Mouse (Mus musculus) liver, embryonic 16.5 days (tissue): ENCODE measurements around the gene Zfp68. TPM values are rescaled to one million over a fixed set of nuclear protein-coding genes. Genes with fewer than 3 reads are reported as not detected.

Source experiments
- ATAC-seq: fragments of 200-750 bp; cut with Nextera tagmentation; 2 replicates; pipeline ENCODE4 v1.8.0; 2017; ENCODE audit warnings: low read depth, mild to moderate bottlenecking, moderate number of reproducible peaks, moderate library complexity
- H3K27ac ChIP-seq: fragments of 300-500 bp; sonication (generic); 2 replicates; pipeline ENCODE4 v1.5.1; 2014; ENCODE audit warnings: mild to moderate bottlenecking, low read length
- H3K27me3 ChIP-seq: fragments of 300-500 bp; sonication (generic); 2 replicates; pipeline ENCODE4 v1.6.1; 2014; ENCODE audit warnings: low read depth, low read length, mixed read lengths; ENCODE audit not compliant: control insufficient read depth, insufficient read depth
- H3K36me3 ChIP-seq: fragments of 300-500 bp; sonication (generic); 2 replicates; pipeline ENCODE4 v1.6.1; 2014; ENCODE audit warnings: mild to moderate bottlenecking; ENCODE audit not compliant: control insufficient read depth, insufficient read depth
- H3K4me1 ChIP-seq: fragments of 300-500 bp; sonication (generic); 2 replicates; pipeline ENCODE4 v1.6.1; 2014; ENCODE audit warnings: low read depth, low read length, mixed read lengths; ENCODE audit not compliant: control insufficient read depth
- H3K4me2 ChIP-seq: fragments of 300-500 bp; sonication (generic); 2 replicates; pipeline ENCODE4 v1.6.1; 2014; ENCODE audit warnings: low read depth, low read length, mixed read lengths
- H3K4me3 ChIP-seq: fragments of 300-500 bp; sonication (generic); 2 replicates; pipeline ENCODE4 v1.5.1; 2014; ENCODE audit warnings: low read depth, mild to moderate bottlenecking, low read length
- H3K9ac ChIP-seq: fragments of 300-500 bp; sonication (generic); 2 replicates; pipeline ENCODE4 v1.6.1; 2014; ENCODE audit warnings: low read depth, low read length
- H3K9me3 ChIP-seq: fragments of 300-500 bp; sonication (generic); replicated peaks from 2 replicates; pipeline ENCODE4 v1.6.1; 2016; ENCODE audit warnings: low read length; ENCODE audit not compliant: control insufficient read depth
- WGBS: fragments of 180-500 bp; shearing (Covaris S2); extraction: QIAGEN DNeasy Blood & Tissue Kit; methylation state at CpG from one replicate; pipeline ENCODE4 v1.1.7; 2014; ENCODE audit not compliant: insufficient replicate concordance; 5-methylcytosine and 5-hydroxymethylcytosine counted together
- polyA plus RNA-seq: library from polyadenylated mRNA; unstranded; fragments of >200 nt; fragmentation: Nextera tagmentation; extraction: Ambion mirVana; gene quantifications from 2 replicates; pipeline ENCODE4 v1.2.1, GENCODE M21; 2015

The Zfp68 gene
- 13.7 and 14.4 TPM in 2 replicates for polyA plus RNA-seq

GRCm38 (mm10) chr5:138619211-138620128 lies at the start of gene Zfp68:
Gene Zfp68 (minus strand): TSS chr5:138619761.
- peaks cover 27% of the 10 kb centered on the region for H3K36me3 ChIP-seq
- peak within 1 kb of the TSS; percentile 88 for H3K27ac ChIP-seq
- no peaks in the 10 kb centered on the region for H3K9me3 ChIP-seq
- peak within 1 kb of the TSS; percentile 66 for H3K4me2 ChIP-seq
- whole genome bisulfite sequencing: under 1% methylated on average over 43 of the region's 43 CpGs
- peak within 1 kb of the TSS; percentile 78 for H3K9ac ChIP-seq
- H3K4me1 ChIP-seq: peaks cover 8% of the 10 kb centered on the region
- ATAC-seq: peak; percentile 95
- no peaks in the 10 kb centered on the region for H3K27me3 ChIP-seq
- H3K4me3 ChIP-seq: peak within 1 kb of the TSS; percentile 75

GRCm38 (mm10) chr5:138658922-138659321 lies 39.4 kb upstream of the Zfp68 start:
- H3K4me2 ChIP-seq: no peak overlapping the region
- no peak overlapping the region for H3K4me3 ChIP-seq
- H3K27ac ChIP-seq: no peak overlapping the region
- H3K9ac ChIP-seq: no peak overlapping the region
- WGBS: 7% methylated on average over 5 of the region's 5 CpGs
- no peaks in the 10 kb centered on the region for H3K9me3 ChIP-seq
- no peaks in the 10 kb centered on the region for H3K36me3 ChIP-seq
- no peak for ATAC-seq
- H3K27me3 ChIP-seq: no peaks in the 10 kb centered on the region
- no peaks in the 10 kb centered on the region for H3K4me1 ChIP-seq

DNA sequence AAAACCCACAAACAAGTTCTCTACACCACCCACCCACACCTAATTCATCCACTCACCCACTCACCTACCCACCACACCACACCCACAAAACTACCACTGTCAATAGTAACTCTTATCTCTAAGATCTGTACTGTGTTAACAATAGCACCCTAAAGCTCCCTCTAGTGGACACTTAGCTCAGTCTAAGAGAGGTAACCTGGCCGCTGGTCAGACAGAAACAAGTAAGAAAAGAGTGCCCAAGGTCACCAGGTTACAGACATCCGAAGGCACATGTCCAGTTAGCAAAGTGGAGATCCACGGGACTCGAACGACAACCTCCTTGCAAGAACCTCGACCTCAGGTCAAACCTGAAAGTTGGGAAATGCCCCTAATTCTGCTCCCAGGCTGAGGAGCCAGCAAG lies 38.3 kb upstream of the Zfp68 start:
- Histone ChIP-seq H3K27ac (no peak overlapping the region), H3K9ac (no peak overlapping the region), H3K36me3 (no peaks in the 10 kb centered on the region), H3K4me3 (no peak overlapping the region), H3K9me3 (no peaks in the 10 kb centered on the region), H3K4me1 (no peaks in the 10 kb centered on the region), H3K27me3 (no peaks in the 10 kb centered on the region), H3K4me2 (no peak overlapping the region)
- peak; percentile 30; the same call in 1 of the 2 replicates for ATAC-seq
- WGBS: 28% methylated on average over 6 of the region's 6 CpGs

DNA sequence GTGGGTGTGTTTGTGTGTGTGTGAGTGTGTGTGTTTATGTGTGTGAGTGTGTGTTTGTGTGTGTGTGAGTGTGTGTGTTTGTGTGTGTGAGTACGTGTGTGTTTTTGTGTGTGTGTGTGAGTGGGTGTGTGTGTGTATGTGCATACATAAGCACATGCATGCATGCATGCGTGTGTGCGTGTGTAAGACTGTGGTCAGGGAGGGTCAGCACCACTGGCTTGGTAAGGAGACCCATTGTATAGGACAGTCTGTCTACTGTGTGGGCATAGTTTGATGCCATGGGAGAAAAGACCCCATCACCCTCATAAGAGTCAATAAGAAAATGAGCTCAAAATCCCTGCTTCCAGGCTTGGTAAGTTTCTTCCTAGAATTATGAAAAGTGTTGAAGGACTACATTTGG lies 37.8 kb upstream of the Zfp68 start:
- Histone ChIP-seq H3K9me3 (no peaks in the 10 kb centered on the region), H3K36me3 (no peaks in the 10 kb centered on the region), H3K9ac (no peak overlapping the region), H3K27me3 (no peaks in the 10 kb centered on the region), H3K4me2 (no peak overlapping the region), H3K4me3 (no peak overlapping the region), H3K4me1 (no peaks in the 10 kb centered on the region), H3K27ac (no peak overlapping the region)
- 77% methylated on average over 3 of the region's 3 CpGs for WGBS
- ATAC-seq: no peak

DNA sequence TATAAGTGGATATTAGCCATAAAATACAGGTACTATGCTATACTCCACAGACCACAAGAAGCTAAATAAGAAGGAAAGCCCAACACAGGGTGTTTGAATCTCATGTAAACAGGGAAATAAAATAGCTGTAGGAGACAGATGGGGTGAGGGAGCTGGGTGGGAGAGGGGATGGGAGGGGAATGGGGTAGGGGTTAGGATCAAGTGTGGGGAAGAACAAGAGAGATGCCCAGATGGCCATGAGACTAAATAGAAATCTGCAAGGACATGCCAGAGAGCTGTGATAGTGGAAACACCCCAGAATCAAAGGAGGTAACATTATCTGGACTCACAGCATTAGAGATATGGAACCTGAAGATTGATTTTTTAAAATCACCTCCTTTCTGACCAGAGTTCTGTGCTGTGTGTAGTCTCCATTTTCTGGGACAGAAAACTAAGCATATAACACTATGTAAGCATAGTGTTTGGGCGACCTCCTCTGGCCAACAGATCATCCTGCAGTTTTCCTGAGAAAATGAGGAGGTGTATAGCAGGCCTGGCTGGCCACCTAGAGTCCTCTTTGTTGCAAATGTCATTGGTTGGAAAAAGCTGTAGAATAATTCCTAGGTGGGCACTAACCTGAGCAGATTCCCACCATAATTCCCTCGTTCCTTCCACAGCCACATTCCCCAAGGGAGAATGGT lies 37.1 kb upstream of the Zfp68 start:
- Histone ChIP-seq H3K9ac (no peak overlapping the region), H3K27ac (no peak overlapping the region), H3K9me3 (no peaks in the 10 kb centered on the region), H3K27me3 (no peaks in the 10 kb centered on the region), H3K4me1 (no peaks in the 10 kb centered on the region), H3K4me2 (no peak overlapping the region), H3K4me3 (no peak overlapping the region), H3K36me3 (no peaks in the 10 kb centered on the region)
- 0 out of 2 replicates have a peak, but pooled peaks have one; percentile 41 for ATAC-seq
- WGBS: 14% methylated on average over 2 of the region's 2 CpGs

- peaks cover 2% of the 10 kb centered on the region for H3K36me3 ChIP-seq
- H3K4me3 ChIP-seq: no peak overlapping the region
- no peak for ATAC-seq
- H3K9ac ChIP-seq: no peak overlapping the region
- H3K4me1 ChIP-seq: no peaks in the 10 kb centered on the region
- H3K9me3 ChIP-seq: no peaks in the 10 kb centered on the region
- H3K4me2 ChIP-seq: no peak overlapping the region
- H3K27me3 ChIP-seq: no peaks in the 10 kb centered on the region
- WGBS: 79% methylated on average over 1 of the region's 1 CpGs
- no peak overlapping the region for H3K27ac ChIP-seq
These were observed 33.4 kb upstream of the Zfp68 start for GRCm38 (mm10) chr5:138652911-138653310.

DNA sequence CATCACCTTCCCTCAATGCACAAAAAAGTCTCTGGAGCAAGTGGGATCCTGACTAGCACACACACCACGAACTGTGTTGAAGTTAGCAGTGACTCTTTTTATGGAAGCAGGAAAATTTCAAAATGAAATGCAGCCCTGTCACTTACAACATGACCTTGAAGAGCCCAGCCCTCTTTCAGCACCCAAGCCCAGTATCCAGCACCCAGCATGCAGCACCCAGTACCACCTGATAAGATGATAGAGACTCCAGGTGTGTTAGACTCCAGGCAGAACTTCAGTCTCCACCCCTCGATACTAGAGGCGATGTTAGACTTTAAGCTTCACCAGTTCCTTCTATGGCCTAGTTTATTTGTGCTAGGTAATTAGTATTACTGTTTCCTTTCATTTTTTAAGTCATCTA lies 22.2 kb upstream of the Zfp68 start:
- no peak overlapping the region for H3K4me3 ChIP-seq
- H3K4me2 ChIP-seq: no peak overlapping the region
- H3K27me3 ChIP-seq: no peaks in the 10 kb centered on the region
- peaks cover 15% of the 10 kb centered on the region for H3K36me3 ChIP-seq
- ATAC-seq: no peak
- H3K9me3 ChIP-seq: no peaks in the 10 kb centered on the region
- 77% methylated on average over 3 of the region's 3 CpGs for WGBS
- no peak overlapping the region for H3K9ac ChIP-seq
- H3K27ac ChIP-seq: no peak overlapping the region
- no peaks in the 10 kb centered on the region for H3K4me1 ChIP-seq

DNA sequence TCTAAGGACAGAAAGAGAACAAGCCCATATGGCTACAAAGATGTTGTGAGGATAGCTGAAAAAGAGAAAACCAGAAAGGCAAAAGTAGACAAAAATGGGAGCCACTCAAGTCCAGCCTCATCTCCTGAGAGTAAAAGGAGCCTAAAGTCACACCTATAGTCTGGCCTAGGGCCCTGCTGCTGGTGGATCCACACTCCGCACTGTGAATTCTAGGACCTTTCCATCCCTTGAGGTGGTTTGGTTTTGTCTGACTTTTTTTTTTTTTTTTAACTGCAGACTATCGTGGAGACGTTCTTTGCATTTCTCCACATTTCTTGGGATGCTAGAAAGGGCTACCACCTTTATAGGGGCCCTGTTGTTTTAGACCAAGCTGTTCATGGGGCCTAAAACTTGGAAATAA lies 21.5 kb upstream of the Zfp68 start:
- Histone ChIP-seq H3K9me3 (no peaks in the 10 kb centered on the region), H3K36me3 (peaks cover 8% of the 10 kb centered on the region), H3K4me3 (no peak overlapping the region), H3K27me3 (no peaks in the 10 kb centered on the region), H3K9ac (no peak overlapping the region), H3K27ac (no peak overlapping the region), H3K4me2 (no peak overlapping the region), H3K4me1 (no peaks in the 10 kb centered on the region)
- ATAC-seq: no peak
- 75% methylated on average over 3 of the region's 3 CpGs for WGBS

GRCm38 (mm10) chr5:138636486-138636885 lies 16.9 kb upstream of the Zfp68 start:
- no peak overlapping the region for H3K27ac ChIP-seq
- no peaks in the 10 kb centered on the region for H3K4me1 ChIP-seq
- WGBS: 62% methylated on average over 2 of the region's 2 CpGs
- no peaks in the 10 kb centered on the region for H3K27me3 ChIP-seq
- no peak overlapping the region for H3K9ac ChIP-seq
- peaks cover 5% of the 10 kb centered on the region for H3K36me3 ChIP-seq
- H3K4me2 ChIP-seq: no peak overlapping the region
- no peaks in the 10 kb centered on the region for H3K9me3 ChIP-seq
- no peak overlapping the region for H3K4me3 ChIP-seq
- ATAC-seq: no peak
